Mouse (Mus musculus) kidney, embryonic 14.5 days (tissue): ENCODE data around the gene Apold1. TPM values are rescaled to one million over a fixed set of nuclear protein-coding genes. Genes with fewer than 3 reads are reported as not detected.

ENCODE experiments used
- ATAC-seq: fragments of 200-750 bp; cut with Nextera tagmentation; 2 replicates; pipeline ENCODE4 v1.8.0; 2017; ENCODE audit warnings: moderate number of reproducible peaks, mild to moderate bottlenecking, moderate TSS enrichment, moderate library complexity; ENCODE audit not compliant: low FRiP score, low TSS enrichment
- H3K27ac ChIP-seq: fragments of 300-500 bp; sonication (generic); 2 replicates; pipeline ENCODE4 v1.5.1; 2014; ENCODE audit warnings: low read depth, mild to moderate bottlenecking, low read length, moderate library complexity, mixed read lengths
- H3K27me3 ChIP-seq: fragments of 300-500 bp; sonication (generic); 2 replicates; pipeline ENCODE4 v1.6.1; 2014; ENCODE audit warnings: mild to moderate bottlenecking, low read length; ENCODE audit not compliant: control insufficient read depth, insufficient read depth
- H3K36me3 ChIP-seq: fragments of 300-500 bp; sonication (generic); 2 replicates; pipeline ENCODE4 v1.6.1; 2014; ENCODE audit warnings: low read length, mixed read lengths; ENCODE audit not compliant: control insufficient read depth, insufficient read depth
- H3K4me1 ChIP-seq: fragments of 300-500 bp; sonication (generic); 2 replicates; pipeline ENCODE4 v1.6.1; 2014; ENCODE audit warnings: low read length, mixed read lengths; ENCODE audit not compliant: control insufficient read depth, insufficient read depth
- H3K4me2 ChIP-seq: fragments of 300-500 bp; sonication (generic); replicated peaks from 2 replicates; pipeline ENCODE4 v1.6.1; 2014; ENCODE audit warnings: low read depth, mild to moderate bottlenecking, low read length
- H3K4me3 ChIP-seq: fragments of 300-500 bp; sonication (generic); 2 replicates; pipeline ENCODE4 v1.5.1; 2014; ENCODE audit warnings: mild to moderate bottlenecking, low read length
- H3K9ac ChIP-seq: fragments of 300-500 bp; sonication (generic); 2 replicates; pipeline ENCODE4 v1.6.1; 2014; ENCODE audit warnings: low read depth, mild to moderate bottlenecking, low read length, moderate library complexity
- H3K9me3 ChIP-seq: fragments of 300-500 bp; sonication (generic); 2 replicates; pipeline ENCODE4 v1.6.1; 2016; ENCODE audit warnings: low read length; ENCODE audit not compliant: control insufficient read depth
- WGBS: fragments of 180-500 bp; shearing (Covaris S2); extraction: QIAGEN DNeasy Blood & Tissue Kit; methylation state at CpG from one replicate; pipeline ENCODE4 v1.1.7; 2014; 5-methylcytosine and 5-hydroxymethylcytosine counted together
- polyA plus RNA-seq: library from polyadenylated mRNA; unstranded; fragments of >200 nt; fragmentation: Nextera tagmentation; extraction: Ambion mirVana; gene quantifications from 2 replicates; pipeline ENCODE4 v1.2.1, GENCODE M21; 2014

The Apold1 gene
- polyA plus RNA-seq, 1 experiment from 2014 or later = 4.6 TPM

DNA sequence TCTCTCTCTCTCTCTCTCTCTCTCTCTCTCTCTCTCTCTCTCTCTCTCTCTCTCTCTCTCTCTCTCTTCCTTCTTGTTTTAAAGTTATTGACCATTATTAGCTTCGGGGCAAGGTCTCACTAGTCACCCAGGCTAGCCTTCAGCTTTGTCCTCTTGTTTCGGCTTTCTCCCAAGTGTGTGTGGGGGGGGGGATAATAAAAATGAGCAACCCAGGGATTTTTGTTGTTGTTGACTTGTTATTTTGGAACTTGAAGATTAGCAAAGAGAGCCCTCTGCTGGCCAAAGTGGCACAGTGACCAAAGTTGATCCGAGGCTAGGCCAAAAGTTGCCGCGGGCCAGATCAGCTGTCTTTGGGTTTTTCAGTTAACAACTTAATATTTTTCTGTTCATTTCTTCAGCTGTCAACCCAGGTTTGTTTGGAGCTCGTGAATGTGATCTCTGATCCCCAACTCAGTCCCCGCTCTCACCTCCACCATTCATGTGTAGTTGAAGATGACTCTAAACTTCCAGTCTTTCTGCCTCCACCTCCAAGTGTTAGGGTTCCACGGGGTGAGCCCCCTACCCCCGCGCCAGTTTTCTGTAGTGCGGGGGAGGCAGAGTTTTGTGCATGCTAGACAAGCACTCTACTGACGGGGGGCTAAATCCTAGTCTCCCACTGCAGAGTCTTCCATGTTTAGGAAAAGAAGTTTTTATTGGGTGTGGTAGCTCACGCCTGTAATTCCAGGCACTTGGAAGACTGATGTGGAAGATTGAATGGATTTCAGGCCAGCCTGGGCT lies 34.0 kb upstream of the Apold1 start:
- no peak for ATAC-seq
- Histone ChIP-seq H3K27ac (no peak overlapping the region), H3K9ac (no peak overlapping the region), H3K9me3 (no peaks in the 10 kb centered on the region), H3K4me3 (no peak overlapping the region), H3K36me3 (peaks cover 3% of the 10 kb centered on the region; the same call in 1 of the 2 replicates), H3K4me1 (0 out of 2 replicates have a peak, but pooled peaks cover 7% of the 10 kb centered on the region), H3K4me2 (no peak overlapping the region), H3K27me3 (no peaks in the 10 kb centered on the region)
- WGBS = 41% methylated on average over 13 of the region's 13 CpGs

- ATAC-seq = no peak
- H3K4me2 ChIP-seq = no peak overlapping the region
- peaks cover 3% of the 10 kb centered on the region; the same call in 1 of the 2 replicates for H3K36me3 ChIP-seq
- no peak overlapping the region for H3K4me3 ChIP-seq
- no peaks in the 10 kb centered on the region for H3K27me3 ChIP-seq
- whole genome bisulfite sequencing = 74% methylated on average over 11 of the region's 11 CpGs
- H3K9me3 ChIP-seq = no peaks in the 10 kb centered on the region
- 0 out of 2 replicates have a peak, but pooled peaks cover 3% of the 10 kb centered on the region for H3K4me1 ChIP-seq
- H3K9ac ChIP-seq = no peak overlapping the region
- H3K27ac ChIP-seq = no peak overlapping the region
Observed at GRCm38 (mm10) chr6:134948522-134949061, 32.9 kb upstream of the Apold1 start.

GRCm38 (mm10) chr6:134949241-134949640 lies 32.3 kb upstream of the Apold1 start:
- Histone ChIP-seq H3K4me3 (no peak overlapping the region), H3K36me3 (peaks cover 3% of the 10 kb centered on the region; the same call in 1 of the 2 replicates), H3K9ac (no peak overlapping the region), H3K9me3 (no peaks in the 10 kb centered on the region), H3K27ac (no peak overlapping the region), H3K27me3 (no peaks in the 10 kb centered on the region), H3K4me2 (no peak overlapping the region), H3K4me1 (no peaks in the 10 kb centered on the region)
- no peak for ATAC-seq
- 90% methylated on average over 3 of the region's 3 CpGs for WGBS

GRCm38 (mm10) chr6:134951364-134951763 lies 30.2 kb upstream of the Apold1 start:
- Histone ChIP-seq H3K36me3 (peaks cover 3% of the 10 kb centered on the region; the same call in 1 of the 2 replicates), H3K9ac (no peak overlapping the region), H3K27ac (no peak overlapping the region), H3K27me3 (no peaks in the 10 kb centered on the region), H3K4me1 (no peaks in the 10 kb centered on the region), H3K4me2 (no peak overlapping the region), H3K4me3 (no peak overlapping the region), H3K9me3 (no peaks in the 10 kb centered on the region)
- WGBS = 94% methylated on average over 5 of the region's 5 CpGs
- no peak for ATAC-seq

DNA sequence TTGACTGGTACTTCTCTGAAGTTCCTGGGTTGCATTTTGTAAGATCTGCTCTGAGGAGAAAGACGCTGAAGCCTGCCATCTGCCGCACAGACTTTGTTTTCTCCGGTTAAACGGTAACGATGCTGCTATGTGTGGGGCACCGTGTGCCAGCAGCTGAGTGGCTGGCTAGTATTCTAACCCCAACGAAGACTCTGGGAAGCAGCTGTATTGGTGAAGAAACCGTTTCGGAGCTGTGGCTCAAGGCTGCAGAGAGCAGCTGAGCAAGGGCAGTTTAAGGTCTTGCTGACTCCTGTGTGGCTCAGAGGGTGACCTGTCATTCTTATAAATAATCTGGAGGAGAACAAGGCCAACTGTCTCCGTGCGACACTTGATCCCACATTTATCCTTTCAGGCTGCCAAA lies 27.5 kb upstream of the Apold1 start:
- Histone ChIP-seq H3K36me3 (peaks cover 3% of the 10 kb centered on the region; the same call in 1 of the 2 replicates), H3K27ac (0 out of 2 replicates have a peak overlapping the region, but pooled peaks have one; percentile 9), H3K4me2 (no peak overlapping the region), H3K4me3 (no peak overlapping the region), H3K9ac (no peak overlapping the region), H3K9me3 (no peaks in the 10 kb centered on the region), H3K27me3 (no peaks in the 10 kb centered on the region), H3K4me1 (no peaks in the 10 kb centered on the region)
- 43% methylated on average over 11 of the region's 11 CpGs for WGBS
- ATAC-seq = peak; percentile 41; the same call in 1 of the 2 replicates

DNA sequence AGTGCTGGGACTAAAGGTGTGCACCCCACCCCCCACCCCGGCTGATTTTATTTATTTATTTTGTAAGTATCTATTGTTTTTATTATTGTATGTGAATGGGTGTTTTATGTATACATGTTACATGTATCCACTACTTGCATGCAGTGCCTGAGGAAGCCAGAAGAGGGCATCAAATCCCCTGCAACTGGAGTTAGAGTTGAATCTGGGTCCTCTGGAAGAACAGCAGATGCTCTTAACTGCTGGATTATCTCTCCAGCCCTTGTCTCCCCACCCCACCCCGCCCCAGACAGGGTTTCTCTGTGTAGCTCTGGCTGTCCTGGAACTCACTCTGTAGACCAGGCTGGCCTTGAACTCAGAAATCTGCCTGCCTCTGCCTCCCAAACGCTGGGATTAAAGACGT lies 25.1 kb upstream of the Apold1 start:
- 79% methylated on average over 4 of the region's 4 CpGs for WGBS
- Histone ChIP-seq H3K4me2 (no peak overlapping the region), H3K9ac (no peak overlapping the region), H3K4me3 (no peak overlapping the region), H3K27ac (no peak overlapping the region), H3K36me3 (peaks cover 3% of the 10 kb centered on the region; the same call in 1 of the 2 replicates), H3K4me1 (peaks cover 2% of the 10 kb centered on the region; the same call in 1 of the 2 replicates), H3K9me3 (no peaks in the 10 kb centered on the region), H3K27me3 (no peaks in the 10 kb centered on the region)
- no peak for ATAC-seq

DNA sequence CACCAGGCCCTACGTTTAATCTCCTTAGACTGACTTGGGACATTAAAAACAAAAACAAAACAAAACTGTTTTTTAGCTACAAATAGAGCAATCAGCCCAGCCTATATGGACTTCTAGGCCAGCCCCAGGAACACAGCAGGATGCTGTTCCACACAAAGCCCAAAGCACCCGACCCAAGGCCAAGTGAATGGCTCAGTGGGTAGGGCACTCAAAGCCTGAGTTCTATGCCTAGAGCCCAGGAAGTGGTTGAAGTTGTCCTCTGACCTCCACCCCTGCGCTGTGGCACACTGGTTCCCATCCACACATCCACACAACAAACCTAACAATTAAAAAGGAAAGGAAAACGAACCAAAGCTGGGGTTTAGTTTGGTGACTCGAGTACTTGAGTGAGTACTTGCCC lies 20.2 kb upstream of the Apold1 start:
- H3K9ac ChIP-seq = no peak overlapping the region
- no peak overlapping the region for H3K4me3 ChIP-seq
- no peak overlapping the region for H3K27ac ChIP-seq
- ATAC-seq = no peak
- H3K27me3 ChIP-seq = no peaks in the 10 kb centered on the region
- 36% methylated on average over 5 of the region's 5 CpGs for WGBS
- no peak overlapping the region for H3K4me2 ChIP-seq
- H3K36me3 ChIP-seq = no peaks in the 10 kb centered on the region
- H3K9me3 ChIP-seq = 0 out of 2 replicates have a peak, but pooled peaks cover 3% of the 10 kb centered on the region
- peaks cover 6% of the 10 kb centered on the region; the same call in 1 of the 2 replicates for H3K4me1 ChIP-seq

DNA sequence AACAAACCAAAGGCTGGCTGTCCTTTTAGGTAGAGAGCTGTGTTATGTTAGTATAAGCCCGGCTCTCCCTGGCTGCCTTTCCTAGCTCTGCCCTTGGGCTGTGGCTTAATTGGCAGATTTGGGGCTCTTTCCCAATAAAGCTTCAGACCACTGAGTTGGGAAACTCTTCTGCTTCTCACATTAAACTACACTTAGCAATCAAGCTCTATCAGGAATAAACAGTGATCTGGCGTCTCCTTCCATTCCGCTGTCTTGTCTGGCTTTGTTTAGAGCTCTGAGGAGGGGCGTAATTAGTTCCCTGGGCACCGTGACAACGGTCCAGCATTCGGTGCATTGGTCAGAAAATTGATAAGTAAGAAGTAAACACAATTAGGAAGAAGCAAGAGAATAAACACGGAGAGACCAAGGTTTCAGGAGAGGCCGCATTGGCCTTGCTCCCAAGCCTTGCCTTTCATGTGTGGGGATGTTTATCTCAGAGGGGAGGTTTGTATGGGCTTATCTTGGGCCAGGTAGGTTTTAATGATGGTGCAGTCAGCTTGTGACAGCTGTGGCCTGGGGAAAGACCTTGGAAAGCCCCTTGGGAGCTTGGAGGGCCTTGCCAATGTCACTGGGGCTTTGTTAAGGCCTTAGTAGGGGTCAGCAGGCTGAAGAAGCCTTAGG lies 19.5 kb upstream of the Apold1 start:
- Histone ChIP-seq H3K9ac (no peak overlapping the region), H3K4me3 (no peak overlapping the region), H3K4me2 (no peak overlapping the region), H3K36me3 (no peaks in the 10 kb centered on the region), H3K4me1 (peaks cover 6% of the 10 kb centered on the region; the same call in 1 of the 2 replicates), H3K27ac (no peak overlapping the region), H3K9me3 (0 out of 2 replicates have a peak, but pooled peaks cover 3% of the 10 kb centered on the region), H3K27me3 (no peaks in the 10 kb centered on the region)
- no peak for ATAC-seq
- WGBS = 61% methylated on average over 9 of the region's 9 CpGs
